Mouse (Mus musculus) E14TG2a.4 (cell line): ENCODE results near the gene Zfp119b.

ENCODE experiments used
- CTCF ChIP-seq: conservative IDR thresholded peaks from 2 replicates; pipeline ENCODE4 v1.5.1; 2014; ENCODE audit warnings: low read length
- NANOG ChIP-seq: IDR thresholded peaks from 2 replicates; pipeline ENCODE4 v1.6.1; 2014; ENCODE audit warnings: borderline replicate concordance, low read length, mixed read lengths

GRCm38 (mm10) chr17:55904131-55904530 is 45.2 kb downstream of the Zfp119b start:
- TF ChIP-seq CTCF (no peak), NANOG (no peak)
